Mouse (Mus musculus) liver, adult 2 months (tissue): ENCODE measurements at regions not wholly inside any gene's neighbourhood (a gene's known extent, or its start where the extent isn't known, plus 50 kb on each side); places are given as distances from the start of the nearest gene placed in this dataset.

Source experiments
- CTCF ChIP-seq: fragments of 200-500 bp; IDR thresholded peaks from 2 replicates; pipeline ENCODE4 v1.5.1; 2011; ENCODE audit warnings: low read depth, low read length, control low read depth
- POLR2A ChIP-seq: fragments of 200-500 bp; IDR thresholded peaks from 2 replicates; pipeline ENCODE4 v1.6.1; 2011; ENCODE audit warnings: low read length, control low read depth; ENCODE audit not compliant: insufficient read depth; ENCODE audit errors: extremely low read depth

DNA sequence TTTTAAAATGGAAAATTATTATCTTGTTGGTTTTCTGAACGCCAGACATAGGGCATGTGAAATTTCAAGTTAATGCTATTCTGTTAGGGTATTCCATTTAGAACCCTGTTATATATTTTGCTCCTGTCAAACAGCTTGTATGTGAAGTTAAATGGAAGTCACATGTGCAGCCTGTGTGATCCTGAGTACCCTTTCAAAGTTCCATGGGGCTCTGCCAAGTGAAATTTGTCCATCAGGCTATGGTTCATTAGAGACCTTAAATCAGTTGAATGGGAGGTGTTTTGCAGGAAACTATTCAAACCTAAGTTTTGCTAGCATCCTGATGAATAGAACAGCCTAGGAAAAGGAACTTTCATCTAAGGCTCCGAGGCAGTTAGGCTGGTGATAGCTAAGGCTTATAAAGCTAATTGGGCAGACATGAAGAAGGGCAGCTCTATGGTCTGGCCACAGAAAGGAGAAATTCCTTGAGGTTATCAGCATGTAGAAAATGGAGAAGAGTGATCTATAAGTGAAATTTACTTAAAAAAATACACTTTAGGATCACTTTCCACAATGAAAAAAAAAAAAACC is 1180.2 kb upstream of the Zeb2 start:
- no peak for TF ChIP-seq CTCF
- no peak for TF ChIP-seq POLR2A
